Mouse (Mus musculus): ENCODE data around the gene Setx. TPM values are rescaled to one million over a fixed set of nuclear protein-coding genes. Genes with fewer than 3 reads are reported as not detected.

Setx gene
- polyA plus RNA-seq (2015; fragmentation: Nextera tagmentation; extraction: Ambion mirVana), result 13.2 and 13.9 TPM in 2 replicates

DNA sequence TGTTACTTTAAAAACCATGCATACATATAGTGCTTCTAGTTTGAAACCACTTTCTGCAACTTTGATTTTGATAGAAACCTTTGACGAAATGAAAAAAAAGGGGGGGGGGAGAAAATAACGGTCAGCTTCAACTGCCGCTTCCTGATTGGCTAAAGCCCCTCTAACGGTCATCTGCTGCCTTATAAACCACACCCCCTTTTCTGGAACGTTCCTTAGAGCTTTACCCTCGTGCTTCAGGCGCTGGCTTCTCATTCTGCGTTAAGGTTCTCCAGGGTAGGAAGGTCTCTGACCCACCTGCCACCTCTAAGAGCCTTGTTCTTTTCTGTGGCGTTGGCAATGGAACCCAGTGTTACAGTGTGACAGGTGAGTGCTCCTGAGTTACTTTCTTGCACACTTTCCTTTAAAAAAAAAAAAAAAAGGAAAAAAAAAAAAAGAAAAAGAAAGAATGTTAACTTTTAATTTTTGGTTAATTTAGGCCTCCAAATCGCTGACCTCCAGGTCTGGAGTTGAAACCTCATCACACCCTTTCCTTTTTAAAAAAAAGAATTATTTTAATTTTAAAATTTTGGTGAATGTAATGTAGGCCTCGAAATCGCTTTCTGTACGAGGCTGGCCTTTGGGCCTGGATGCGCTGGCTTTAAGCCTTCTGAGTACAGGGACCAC lies at the start of gene Setx:
Gene Setx, plus strand, starts transcription at position 275 of the 663 bp plus-strand sequence.

Other genes starting within 250 kb of the Setx start
- 3.5 and 3.6 TPM in 2 replicates for gene Barhl1, start 207.5 kb upstream of the Setx start, polyA plus RNA-seq (2015; fragmentation: Nextera tagmentation; extraction: Ambion mirVana)
- 0.70 and 0.84 TPM in 2 replicates for gene Cfap77, start 69.1 kb upstream of the Setx start, polyA plus RNA-seq (2015; fragmentation: Nextera tagmentation; extraction: Ambion mirVana)
- 4.0 and 4.5 TPM in 2 replicates for gene Ttf1, start 63.9 kb upstream of the Setx start, polyA plus RNA-seq (2015; fragmentation: Nextera tagmentation; extraction: Ambion mirVana)
- gene Ntng2, start 128.8 kb downstream of the Setx start, polyA plus RNA-seq (2015; fragmentation: Nextera tagmentation; extraction: Ambion mirVana), result 2.0 and 2.5 TPM in 2 replicates
- 56.7 and 61.3 TPM in 2 replicates for gene Med27, start 222.6 kb downstream of the Setx start, polyA plus RNA-seq (2015; fragmentation: Nextera tagmentation; extraction: Ambion mirVana)

All from neural tube, postnatal 0 days (tissue).